Mouse (Mus musculus): Measurements from ENCODE around the gene Tac4.

GRCm38 (mm10) chr11:95252104-95252503 lies 9.2 kb upstream of the Tac4 start:
- TF ChIP-seq CTCF (IDR thresholded peaks at IDR 0.05; ENCODE audit: low read depth, low read length) = no peak
- TF ChIP-seq POLR2A (IDR thresholded peaks at IDR 0.05; ENCODE audit: extremely low read depth, insufficient read depth, low read length) = no peak
